Mouse (Mus musculus): ENCODE measurements at regions not wholly inside any gene's neighbourhood (a gene's known extent, or its start where the extent isn't known, plus 50 kb on each side); places are given as distances from the start of the nearest gene placed in this dataset.

GRCm38 (mm10) chr9:23156820-23157570 is 65.9 kb upstream of the Bmper start:
- Histone ChIP-seq H3K27me3 (ENCODE audit: control insufficient read depth, insufficient read depth, low read length) (no peaks in the 10 kb centered on the region), H3K36me3 (replicated peaks; ENCODE audit: control insufficient read depth, insufficient read depth) (no peaks in the 10 kb centered on the region), H3K4me1 (replicated peaks; ENCODE audit: control insufficient read depth, insufficient read depth, low read length) (no peaks in the 10 kb centered on the region), H3K9me3 (ENCODE audit: control insufficient read depth, low read length) (no peaks in the 10 kb centered on the region), H3K4me3 (replicated peaks; ENCODE audit: low read length) (no peak overlapping the region), H3K4me2 (replicated peaks) (no peak overlapping the region), H3K27ac (no peak overlapping the region), H3K9ac (no peak overlapping the region)
- DNase-seq (ENCODE audit: low spot score) (no peak), ATAC-seq (ENCODE audit: low FRiP score) (no peak)
- 57% methylated on average over 5 of the region's 5 CpGs for WGBS

GRCm38 (mm10) chr9:23158499-23158898 is 64.4 kb upstream of the Bmper start:
- H3K4me2 ChIP-seq (replicated peaks): no peak overlapping the region
- no peaks in the 10 kb centered on the region for H3K27me3 ChIP-seq (ENCODE audit: control insufficient read depth, insufficient read depth, low read length)
- no peaks in the 10 kb centered on the region for H3K4me1 ChIP-seq (replicated peaks; ENCODE audit: control insufficient read depth, insufficient read depth, low read length)
- H3K36me3 ChIP-seq (replicated peaks; ENCODE audit: control insufficient read depth, insufficient read depth): no peaks in the 10 kb centered on the region
- H3K9ac ChIP-seq: no peak overlapping the region
- no peak for ATAC-seq (ENCODE audit: low FRiP score)
- no peak overlapping the region for H3K27ac ChIP-seq
- WGBS: 77% methylated on average over 1 of the region's 1 CpGs
- DNase-seq (ENCODE audit: low spot score): no peak
- H3K4me3 ChIP-seq (replicated peaks; ENCODE audit: low read length): no peak overlapping the region
- no peaks in the 10 kb centered on the region for H3K9me3 ChIP-seq (ENCODE audit: control insufficient read depth, low read length)

DNA sequence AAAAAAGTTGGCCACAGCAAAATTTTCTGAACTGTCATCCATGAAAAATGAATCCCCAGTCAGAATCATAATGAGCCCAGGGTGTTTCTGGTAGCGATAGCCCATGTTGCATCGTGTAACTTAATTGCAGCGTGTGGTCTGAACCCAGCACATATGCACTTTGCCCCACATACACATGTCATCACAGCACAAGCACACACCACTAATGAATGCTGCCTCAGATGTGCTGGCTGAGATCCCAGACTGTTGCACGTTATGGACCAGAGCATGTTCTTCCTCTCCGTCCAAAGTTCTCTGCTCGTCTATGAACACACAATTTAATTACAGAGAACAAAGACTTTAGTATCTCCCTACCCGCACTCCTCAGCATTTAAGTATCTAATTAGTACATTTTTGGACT is 61.5 kb upstream of the Bmper start:
- no peak for DNase-seq (ENCODE audit: low spot score)
- no peak overlapping the region for H3K27ac ChIP-seq
- H3K36me3 ChIP-seq (replicated peaks; ENCODE audit: control insufficient read depth, insufficient read depth): no peaks in the 10 kb centered on the region
- WGBS: 68% methylated on average over 7 of the region's 7 CpGs
- no peak overlapping the region for H3K4me2 ChIP-seq (replicated peaks)
- H3K4me1 ChIP-seq (replicated peaks; ENCODE audit: control insufficient read depth, insufficient read depth, low read length): no peaks in the 10 kb centered on the region
- no peaks in the 10 kb centered on the region for H3K9me3 ChIP-seq (ENCODE audit: control insufficient read depth, low read length)
- no peaks in the 10 kb centered on the region for H3K27me3 ChIP-seq (ENCODE audit: control insufficient read depth, insufficient read depth, low read length)
- H3K4me3 ChIP-seq (replicated peaks; ENCODE audit: low read length): no peak overlapping the region
- H3K9ac ChIP-seq: no peak overlapping the region
- ATAC-seq (ENCODE audit: low FRiP score): no peak

GRCm38 (mm10) chr9:23167056-23167591 is 55.8 kb upstream of the Bmper start:
- DNase-seq (ENCODE audit: low spot score): no peak
- no peak overlapping the region for H3K4me3 ChIP-seq (replicated peaks; ENCODE audit: low read length)
- H3K27ac ChIP-seq: no peak overlapping the region
- no peak for ATAC-seq (ENCODE audit: low FRiP score)
- H3K9ac ChIP-seq: no peak overlapping the region
- no peak overlapping the region for H3K4me2 ChIP-seq (replicated peaks)
- no peaks in the 10 kb centered on the region for H3K4me1 ChIP-seq (replicated peaks; ENCODE audit: control insufficient read depth, insufficient read depth, low read length)
- 82% methylated on average over 2 of the region's 2 CpGs for WGBS
- no peaks in the 10 kb centered on the region for H3K9me3 ChIP-seq (ENCODE audit: control insufficient read depth, low read length)
- no peaks in the 10 kb centered on the region for H3K27me3 ChIP-seq (ENCODE audit: control insufficient read depth, insufficient read depth, low read length)
- no peaks in the 10 kb centered on the region for H3K36me3 ChIP-seq (replicated peaks; ENCODE audit: control insufficient read depth, insufficient read depth)

DNA sequence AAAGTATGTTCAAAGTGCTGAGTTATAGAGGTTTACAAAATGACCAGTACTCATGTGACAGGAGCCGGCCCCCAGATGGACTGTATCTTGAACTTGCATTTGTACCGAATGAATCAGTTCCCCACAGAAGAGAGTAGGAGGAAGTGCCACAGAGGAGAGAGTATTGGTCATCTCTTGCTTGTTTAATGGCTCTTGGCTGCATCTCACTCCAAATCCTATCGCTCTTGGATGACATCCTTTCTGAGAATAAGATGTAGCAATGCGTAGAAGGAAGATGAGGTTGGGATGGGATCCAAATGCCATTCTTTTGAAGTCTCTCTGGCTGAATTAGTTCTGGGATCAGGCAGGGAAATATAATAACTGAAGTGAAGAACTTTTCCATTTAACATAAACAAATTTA is 55.2 kb upstream of the Bmper start:
- Histone ChIP-seq H3K27me3 (ENCODE audit: control insufficient read depth, insufficient read depth, low read length) (no peaks in the 10 kb centered on the region), H3K4me1 (replicated peaks; ENCODE audit: control insufficient read depth, insufficient read depth, low read length) (no peaks in the 10 kb centered on the region), H3K9me3 (ENCODE audit: control insufficient read depth, low read length) (no peaks in the 10 kb centered on the region), H3K36me3 (replicated peaks; ENCODE audit: control insufficient read depth, insufficient read depth) (no peaks in the 10 kb centered on the region), H3K4me2 (replicated peaks) (no peak overlapping the region), H3K9ac (no peak overlapping the region), H3K27ac (no peak overlapping the region), H3K4me3 (replicated peaks; ENCODE audit: low read length) (no peak overlapping the region)
- WGBS: 84% methylated on average over 4 of the region's 4 CpGs
- ATAC-seq (ENCODE audit: low FRiP score): no peak
- no peak for DNase-seq (ENCODE audit: low spot score)

- no peak overlapping the region for H3K27ac ChIP-seq
- H3K36me3 ChIP-seq (replicated peaks; ENCODE audit: control insufficient read depth, insufficient read depth): no peaks in the 10 kb centered on the region
- H3K4me2 ChIP-seq (replicated peaks): no peak overlapping the region
- WGBS: 72% methylated on average over 4 of the region's 4 CpGs
- DNase-seq (ENCODE audit: low spot score): no peak
- H3K9ac ChIP-seq: no peak overlapping the region
- H3K4me1 ChIP-seq (replicated peaks; ENCODE audit: control insufficient read depth, insufficient read depth, low read length): no peaks in the 10 kb centered on the region
- H3K9me3 ChIP-seq (ENCODE audit: control insufficient read depth, low read length): no peaks in the 10 kb centered on the region
- H3K27me3 ChIP-seq (ENCODE audit: control insufficient read depth, insufficient read depth, low read length): no peaks in the 10 kb centered on the region
- no peak for ATAC-seq (ENCODE audit: low FRiP score)
- H3K4me3 ChIP-seq (replicated peaks; ENCODE audit: low read length): no peak overlapping the region
Measured at GRCm38 (mm10) chr9:23168149-23168548, 54.7 kb upstream of the Bmper start.

- Histone ChIP-seq H3K4me1 (replicated peaks; ENCODE audit: control insufficient read depth, insufficient read depth, low read length) (no peaks in the 10 kb centered on the region), H3K27me3 (ENCODE audit: control insufficient read depth, insufficient read depth, low read length) (no peaks in the 10 kb centered on the region), H3K9ac (no peak overlapping the region), H3K9me3 (ENCODE audit: control insufficient read depth, low read length) (no peaks in the 10 kb centered on the region), H3K36me3 (replicated peaks; ENCODE audit: control insufficient read depth, insufficient read depth) (no peaks in the 10 kb centered on the region), H3K27ac (no peak overlapping the region), H3K4me3 (replicated peaks; ENCODE audit: low read length) (no peak overlapping the region), H3K4me2 (replicated peaks) (no peak overlapping the region)
- no peak for ATAC-seq (ENCODE audit: low FRiP score)
- DNase-seq (ENCODE audit: low spot score): no peak
- WGBS: 81% methylated on average over 1 of the region's 1 CpGs
Measured at GRCm38 (mm10) chr9:23171361-23171760, 51.5 kb upstream of the Bmper start.
